Mouse (Mus musculus): ENCODE data around the gene Gipc3. TPM values are rescaled to one million over a fixed set of nuclear protein-coding genes. Genes with fewer than 3 reads are reported as not detected.
A peak's percentile ranks its signal among the peaks of the same experiment; 100 is the strongest.

Gipc3 gene
- polyA plus RNA-seq, 1 experiment, result 4.1 TPM

GRCm38 (mm10) chr10:81387716-81388115 lies 44.6 kb upstream of the Gipc3 start:
- Histone ChIP-seq H3K27me3 (ENCODE audit: control insufficient read depth, insufficient read depth, low read length) (no peaks in the 10 kb centered on the region), H3K27ac (ENCODE audit: control insufficient read depth, insufficient read depth, low read depth, low read length) (no peak overlapping the region), H3K4me3 (ENCODE audit: control insufficient read depth, low read depth, low read length) (no peak overlapping the region), H3K36me3 (ENCODE audit: control insufficient read depth, insufficient read depth, low read length) (no peaks in the 10 kb centered on the region), H3K4me1 (ENCODE audit: control insufficient read depth, insufficient read depth, low read length) (peaks cover 35% of the 10 kb centered on the region)
- TF ChIP-seq POLR2A (IDR thresholded peaks at IDR 0.05; ENCODE audit: control insufficient read depth, low read depth, low read length) (no peak), CTCF (IDR thresholded peaks at IDR 0.05; ENCODE audit: control insufficient read depth, insufficient read depth, insufficient replicate concordance, low read depth, low read length) (no peak)

- no peaks in the 10 kb centered on the region for H3K27me3 ChIP-seq (ENCODE audit: control insufficient read depth, insufficient read depth, low read length)
- no peaks in the 10 kb centered on the region for H3K36me3 ChIP-seq (ENCODE audit: control insufficient read depth, insufficient read depth, low read length)
- TF ChIP-seq POLR2A (IDR thresholded peaks at IDR 0.05; ENCODE audit: control insufficient read depth, low read depth, low read length), result no peak
- TF ChIP-seq CTCF (IDR thresholded peaks at IDR 0.05; ENCODE audit: control insufficient read depth, insufficient read depth, insufficient replicate concordance, low read depth, low read length), result no peak
- peak overlapping the region; percentile 98 for H3K4me3 ChIP-seq (ENCODE audit: control insufficient read depth, low read depth, low read length)
- H3K4me1 ChIP-seq (ENCODE audit: control insufficient read depth, insufficient read depth, low read length), result peaks cover 23% of the 10 kb centered on the region
- no peak overlapping the region for H3K27ac ChIP-seq (ENCODE audit: control insufficient read depth, insufficient read depth, low read depth, low read length)
These were observed 42.7 kb upstream of the Gipc3 start for GRCm38 (mm10) chr10:81385603-81386306.

GRCm38 (mm10) chr10:81384605-81384982 lies 41.5 kb upstream of the Gipc3 start:
- H3K27me3 ChIP-seq (ENCODE audit: control insufficient read depth, insufficient read depth, low read length), result no peaks in the 10 kb centered on the region
- H3K36me3 ChIP-seq (ENCODE audit: control insufficient read depth, insufficient read depth, low read length), result no peaks in the 10 kb centered on the region
- peak overlapping the region; percentile 82 for H3K27ac ChIP-seq (ENCODE audit: control insufficient read depth, insufficient read depth, low read depth, low read length)
- H3K4me1 ChIP-seq (ENCODE audit: control insufficient read depth, insufficient read depth, low read length), result peaks cover 16% of the 10 kb centered on the region
- TF ChIP-seq CTCF (IDR thresholded peaks at IDR 0.05; ENCODE audit: control insufficient read depth, insufficient read depth, insufficient replicate concordance, low read depth, low read length) (no peak), POLR2A (IDR thresholded peaks at IDR 0.05; ENCODE audit: control insufficient read depth, low read depth, low read length) (no peak)
- H3K4me3 ChIP-seq (ENCODE audit: control insufficient read depth, low read depth, low read length), result peak overlapping the region; percentile 98

- H3K4me3 ChIP-seq (ENCODE audit: control insufficient read depth, low read depth, low read length), result peak within 1 kb of the TSS; percentile 98
- H3K27ac ChIP-seq (ENCODE audit: control insufficient read depth, insufficient read depth, low read depth, low read length), result peak within 1 kb of the TSS; percentile 82
- H3K36me3 ChIP-seq (ENCODE audit: control insufficient read depth, insufficient read depth, low read length), result no peaks in the 10 kb centered on the region
- TF ChIP-seq CTCF (IDR thresholded peaks at IDR 0.05; ENCODE audit: control insufficient read depth, insufficient read depth, insufficient replicate concordance, low read depth, low read length) (no peak), POLR2A (IDR thresholded peaks at IDR 0.05; ENCODE audit: control insufficient read depth, low read depth, low read length) (peak; percentile 98)
- peaks cover 16% of the 10 kb centered on the region for H3K4me1 ChIP-seq (ENCODE audit: control insufficient read depth, insufficient read depth, low read length)
- H3K27me3 ChIP-seq (ENCODE audit: control insufficient read depth, insufficient read depth, low read length), result no peaks in the 10 kb centered on the region
These were observed 40.9 kb upstream of the Gipc3 start, which contains the start of the genes Dohh and Gm48551 for GRCm38 (mm10) chr10:81383802-81384604. Dohh (plus strand) TSS chr10:81384428. Gm48551 (plus strand) TSS chr10:81384466.

- Histone ChIP-seq H3K27ac (ENCODE audit: control insufficient read depth, insufficient read depth, low read depth, low read length) (no peak overlapping the region), H3K27me3 (ENCODE audit: control insufficient read depth, insufficient read depth, low read length) (no peaks in the 10 kb centered on the region), H3K4me3 (ENCODE audit: control insufficient read depth, low read depth, low read length) (no peak overlapping the region)
These were observed 39.0 kb upstream of the Gipc3 start for GRCm38 (mm10) chr10:81382039-81382438.

GRCm38 (mm10) chr10:81379809-81380378 lies 36.8 kb upstream of the Gipc3 start:
- peaks cover 11% of the 10 kb centered on the region for H3K4me1 ChIP-seq (ENCODE audit: control insufficient read depth, insufficient read depth, low read length)
- H3K4me3 ChIP-seq (ENCODE audit: control insufficient read depth, low read depth, low read length), result peak overlapping the region; percentile 51
- H3K36me3 ChIP-seq (ENCODE audit: control insufficient read depth, insufficient read depth, low read length), result no peaks in the 10 kb centered on the region
- TF ChIP-seq CTCF (IDR thresholded peaks at IDR 0.05; ENCODE audit: control insufficient read depth, insufficient read depth, insufficient replicate concordance, low read depth, low read length) (no peak), POLR2A (IDR thresholded peaks at IDR 0.05; ENCODE audit: control insufficient read depth, low read depth, low read length) (no peak)
- no peaks in the 10 kb centered on the region for H3K27me3 ChIP-seq (ENCODE audit: control insufficient read depth, insufficient read depth, low read length)
- H3K27ac ChIP-seq (ENCODE audit: control insufficient read depth, insufficient read depth, low read depth, low read length), result no peak overlapping the region

More at GRCm38 (mm10) chr10:81382039-81382438, 39.0 kb upstream of the Gipc3 start:
- Histone ChIP-seq H3K36me3 (ENCODE audit: control insufficient read depth, insufficient read depth, low read length) (no peaks in the 10 kb centered on the region), H3K4me1 (ENCODE audit: control insufficient read depth, insufficient read depth, low read length) (peaks cover 23% of the 10 kb centered on the region)
- TF ChIP-seq CTCF (IDR thresholded peaks at IDR 0.05; ENCODE audit: control insufficient read depth, insufficient read depth, insufficient replicate concordance, low read depth, low read length) (no peak), POLR2A (IDR thresholded peaks at IDR 0.05; ENCODE audit: control insufficient read depth, low read depth, low read length) (no peak)

GRCm38 (mm10) chr10:81379183-81379553 lies 36.1 kb upstream of the Gipc3 start:
- Histone ChIP-seq H3K27me3 (ENCODE audit: control insufficient read depth, insufficient read depth, low read length) (no peaks in the 10 kb centered on the region), H3K27ac (ENCODE audit: control insufficient read depth, insufficient read depth, low read depth, low read length) (peak overlapping the region; percentile 90), H3K4me3 (ENCODE audit: control insufficient read depth, low read depth, low read length) (peak overlapping the region; percentile 84), H3K4me1 (ENCODE audit: control insufficient read depth, insufficient read depth, low read length) (peaks cover 10% of the 10 kb centered on the region), H3K36me3 (ENCODE audit: control insufficient read depth, insufficient read depth, low read length) (no peaks in the 10 kb centered on the region)
- TF ChIP-seq CTCF (IDR thresholded peaks at IDR 0.05; ENCODE audit: control insufficient read depth, insufficient read depth, insufficient replicate concordance, low read depth, low read length), result no peak
- no peak for TF ChIP-seq POLR2A (IDR thresholded peaks at IDR 0.05; ENCODE audit: control insufficient read depth, low read depth, low read length)

All from testis, adult 2 months (tissue).